Mouse (Mus musculus) CH12.LX (cell line): ENCODE data around the gene Klhl5. TPM values are rescaled to one million over a fixed set of nuclear protein-coding genes. Genes with fewer than 3 reads are reported as not detected.
"Not testable (repeated sequence)": the region's sequence is repeated elsewhere in the genome, so short reads cannot be mapped to it uniquely, and the experiment has no call there.

Experiments used
- DNase-seq: peaks from one replicate; pipeline ENCODE4 v3.0.0-alpha.2; 2013; ENCODE audit errors: extremely low read depth
- H3K27ac ChIP-seq: 2 replicates; pipeline ENCODE4 v1.5.1; 2012; ENCODE audit warnings: low read depth, mild to moderate bottlenecking, control low read depth, moderate library complexity; ENCODE audit not compliant: insufficient read depth
- H3K27me3 ChIP-seq: replicated peaks from 2 replicates; pipeline ENCODE3; 2012; ENCODE audit warnings: inconsistent platforms
- H3K36me3 ChIP-seq, 2 experiments: replicated peaks in 1 of 2; 2 replicates each; pipeline versions ENCODE3 to v1.6.1; 2012; ENCODE audit warnings: inconsistent platforms in 1 of 2, low read length in 1 of 2, mild to moderate bottlenecking in 1 of 2, mixed read lengths in 1 of 2, moderate library complexity in 1 of 2; ENCODE audit not compliant: control insufficient read depth in 1 of 2, insufficient read depth in 1 of 2
- H3K4me1 ChIP-seq, 2 experiments: 2 replicates each; pipeline ENCODE4 v1.6.1; 2012; ENCODE audit warnings: inconsistent platforms in 1 of 2, moderate library complexity in 1 of 2; ENCODE audit not compliant: insufficient read depth in 2 of 2, control insufficient read depth in 1 of 2
- H3K4me2 ChIP-seq: 2 replicates; pipeline ENCODE4 v1.6.1; 2012; ENCODE audit warnings: low read depth, mild to moderate bottlenecking, control low read depth; ENCODE audit not compliant: poor library complexity, insufficient read depth, severe bottlenecking
- H3K4me3 ChIP-seq, 3 experiments: fragments of 150-350 bp in 1 of 3; sonication (generic) in 1 of 3; replicated peaks in 1 of 3; 2 replicates each; pipeline versions ENCODE3 to v1.5.1; 2011 to 2012; ENCODE audit warnings: low read depth in 2 of 3, low read length in 2 of 3, mild to moderate bottlenecking in 2 of 3, moderate library complexity in 2 of 3, control low read depth in 1 of 3, improper control_type of control experiment in 1 of 3, inconsistent platforms in 1 of 3, mixed read lengths in 1 of 3; ENCODE audit not compliant: poor library complexity in 1 of 3
- H3K79me2 ChIP-seq: replicated peaks from 2 replicates; pipeline ENCODE4 v1.6.1; 2012; ENCODE audit warnings: mild to moderate bottlenecking, moderate library complexity; ENCODE audit not compliant: control insufficient read depth, poor library complexity, insufficient read depth, severe bottlenecking; ENCODE audit errors: extremely low read depth
- H3K9ac ChIP-seq: 2 replicates; pipeline ENCODE4 v1.6.1; 2012; ENCODE audit warnings: low read depth, mild to moderate bottlenecking, control low read depth, moderate library complexity; ENCODE audit not compliant: insufficient read depth
- H3K9me3 ChIP-seq: replicated peaks from 2 replicates; pipeline ENCODE3; 2012; ENCODE audit warnings: low read length, inconsistent platforms, mixed read lengths
- BHLHE40 ChIP-seq: IDR thresholded peaks from 2 replicates; pipeline ENCODE4 v1.6.1; 2011; ENCODE audit warnings: mild to moderate bottlenecking, low read depth, low read length, improper control_type of control experiment
- CHD1 ChIP-seq: IDR thresholded peaks from 2 replicates; pipeline ENCODE4 v1.6.1; 2012; ENCODE audit warnings: low read depth, low read length, improper control_type of control experiment, inconsistent platforms
- CHD2 ChIP-seq: IDR thresholded peaks from 2 replicates; pipeline ENCODE4 v1.6.1; 2011; ENCODE audit warnings: low read length, improper control_type of control experiment
- CTCF ChIP-seq, 2 experiments: IDR thresholded peaks in 1 of 2; conservative IDR thresholded peaks in 1 of 2; 2 replicates each; pipeline ENCODE4 v1.5.1; 2011 to 2012; ENCODE audit warnings: low read depth in 2 of 2, low read length in 2 of 2, improper control_type of control experiment in 1 of 2, inconsistent platforms in 1 of 2, mild to moderate bottlenecking in 1 of 2, moderate library complexity in 1 of 2
- E2F4 ChIP-seq: IDR thresholded peaks from 2 replicates; pipeline ENCODE4 v1.6.1; 2011; ENCODE audit warnings: low read depth, low read length, improper control_type of control experiment; ENCODE audit not compliant: insufficient replicate concordance
- ELF1 ChIP-seq: IDR thresholded peaks from 2 replicates; pipeline ENCODE4 v1.6.1; 2014; ENCODE audit warnings: low read depth, mild to moderate bottlenecking, inconsistent platforms, low read length, improper control_type of control experiment
- EP300 ChIP-seq: IDR thresholded peaks from 2 replicates; pipeline ENCODE4 v1.6.1; 2011; ENCODE audit warnings: low read length, improper control_type of control experiment
- HCFC1 ChIP-seq: IDR thresholded peaks from 2 replicates; pipeline ENCODE4 v1.6.1; 2012; ENCODE audit warnings: low read depth, mild to moderate bottlenecking, inconsistent platforms, low read length, improper control_type of control experiment
- IRF4 ChIP-seq: IDR thresholded peaks from 2 replicates; pipeline ENCODE4 v1.6.1; 2014; ENCODE audit warnings: low read depth, mild to moderate bottlenecking, inconsistent platforms, low read length, improper control_type of control experiment
- JUN ChIP-seq: IDR thresholded peaks from 2 replicates; pipeline ENCODE4 v1.6.1; 2011; ENCODE audit warnings: low read depth, mild to moderate bottlenecking, low read length, improper control_type of control experiment, moderate library complexity; ENCODE audit not compliant: insufficient read depth
- JUND ChIP-seq: conservative IDR thresholded peaks from 2 replicates; pipeline ENCODE4 v1.6.1; 2011; ENCODE audit warnings: low read depth, low read length, improper control_type of control experiment
- KAT2A ChIP-seq: IDR thresholded peaks from 2 replicates; pipeline ENCODE4 v1.6.1; 2012; ENCODE audit warnings: low read length, improper control_type of control experiment, inconsistent platforms; ENCODE audit not compliant: insufficient replicate concordance
- MAX ChIP-seq: IDR thresholded peaks from 2 replicates; pipeline ENCODE4 v1.6.1; 2011; ENCODE audit warnings: low read length, improper control_type of control experiment
- MEF2A ChIP-seq: IDR thresholded peaks from 2 replicates; pipeline ENCODE4 v1.6.1; 2014; ENCODE audit warnings: low read depth, mild to moderate bottlenecking, inconsistent platforms, low read length, improper control_type of control experiment, borderline replicate concordance
- MXI1 ChIP-seq: IDR thresholded peaks from 2 replicates; pipeline ENCODE4 v1.6.1; 2011; ENCODE audit warnings: mild to moderate bottlenecking, low read depth, low read length, improper control_type of control experiment
- MYC ChIP-seq: IDR thresholded peaks from 2 replicates; pipeline ENCODE4 v1.6.1; 2011; ENCODE audit warnings: low read depth, mild to moderate bottlenecking, improper control_type of control experiment, low read length
- NRF1 ChIP-seq: IDR thresholded peaks from 2 replicates; pipeline ENCODE4 v1.6.1; 2014; ENCODE audit warnings: low read depth, mild to moderate bottlenecking, inconsistent platforms, low read length, improper control_type of control experiment, moderate library complexity
- PAX5 ChIP-seq: IDR thresholded peaks from 2 replicates; pipeline ENCODE4 v1.6.1; 2012; ENCODE audit warnings: low read length, inconsistent platforms, mixed read lengths
- POLR2A ChIP-seq: IDR thresholded peaks from 2 replicates; pipeline ENCODE4 v1.6.1; 2011; ENCODE audit warnings: low read depth, mild to moderate bottlenecking, improper control_type of control experiment, low read length
- POLR2AphosphoS2 ChIP-seq: IDR thresholded peaks from 2 replicates; pipeline ENCODE4 v1.6.1; 2011; ENCODE audit warnings: low read depth, low read length, improper control_type of control experiment
- RAD21 ChIP-seq: IDR thresholded peaks from 2 replicates; pipeline ENCODE4 v1.6.1; 2011; ENCODE audit warnings: low read depth, mild to moderate bottlenecking, low read length, improper control_type of control experiment, moderate library complexity
- RCOR1 ChIP-seq: conservative IDR thresholded peaks from 2 replicates; pipeline ENCODE4 v1.6.1; 2012; ENCODE audit warnings: low read depth, mild to moderate bottlenecking, inconsistent platforms, low read length, improper control_type of control experiment
- SIN3A ChIP-seq: IDR thresholded peaks from 2 replicates; pipeline ENCODE4 v1.6.1; 2012; ENCODE audit warnings: low read length, improper control_type of control experiment, inconsistent platforms
- SMC3 ChIP-seq: IDR thresholded peaks from 2 replicates; pipeline ENCODE4 v1.6.1; 2011; ENCODE audit warnings: low read depth, low read length, improper control_type of control experiment
- TBP ChIP-seq: conservative IDR thresholded peaks from 2 replicates; pipeline ENCODE4 v1.6.1; 2011; ENCODE audit warnings: low read depth, low read length, improper control_type of control experiment
- TCF12 ChIP-seq: IDR thresholded peaks from 2 replicates; pipeline ENCODE4 v1.6.1; 2014; ENCODE audit warnings: low read depth, mild to moderate bottlenecking, inconsistent platforms, low read length, improper control_type of control experiment
- UBTF ChIP-seq: IDR thresholded peaks from 2 replicates; pipeline ENCODE4 v1.6.1; 2012; ENCODE audit warnings: low read depth, mild to moderate bottlenecking, inconsistent platforms, low read length, improper control_type of control experiment, moderate library complexity
- USF1 ChIP-seq: IDR thresholded peaks from 2 replicates; pipeline ENCODE4 v1.6.1; 2014; ENCODE audit warnings: low read depth, mild to moderate bottlenecking, inconsistent platforms, low read length, improper control_type of control experiment
- ZKSCAN1 ChIP-seq: IDR thresholded peaks from 2 replicates; pipeline ENCODE4 v1.6.1; 2012; ENCODE audit warnings: low read depth, inconsistent platforms, low read length, improper control_type of control experiment, borderline replicate concordance
- dilution Hi-C: fragments of 300-500 bp; cut with MboI; formaldehyde crosslinking; loops from 2 replicates; pipeline ENCODE4 v1.14.3; 2020; ENCODE audit warnings: low sequenced_read_pairs; ENCODE audit not compliant: extremely low pct_unique_long_range_greater_than_20kb, extremely low pct_ligation_motif_present
- in situ Hi-C: fragments of 300-500 bp; cut with MboI; formaldehyde crosslinking; loops from 3 replicates; pipeline ENCODE4 v1.14.3; 2019; ENCODE audit warnings: low sequenced_read_pairs, low pct_ligation_motif_present, low pct_unique_long_range_greater_than_20kb, mixed read lengths
- polyA plus RNA-seq: library from polyadenylated mRNA; unstranded; fragments of >175 nt; gene quantifications from 2 replicates; pipeline ENCODE4 v1.2.1, GENCODE M21; 2012; ENCODE audit warnings: low read depth; ENCODE audit not compliant: insufficient read length
- total RNA-seq, 2 experiments: library from RNA; depleted of rRNA; stranded (reverse); fragments of 300-350 nt in 1 of 2; fragments of >200 nt in 1 of 2; gene quantifications; 2 replicates each; pipeline ENCODE4 v1.2.3; 2012 to 2014

Klhl5 gene
- total and polyA plus RNA-seq, 3 experiments, result 20.6 to 31.7 (median 23.2) TPM

DNA sequence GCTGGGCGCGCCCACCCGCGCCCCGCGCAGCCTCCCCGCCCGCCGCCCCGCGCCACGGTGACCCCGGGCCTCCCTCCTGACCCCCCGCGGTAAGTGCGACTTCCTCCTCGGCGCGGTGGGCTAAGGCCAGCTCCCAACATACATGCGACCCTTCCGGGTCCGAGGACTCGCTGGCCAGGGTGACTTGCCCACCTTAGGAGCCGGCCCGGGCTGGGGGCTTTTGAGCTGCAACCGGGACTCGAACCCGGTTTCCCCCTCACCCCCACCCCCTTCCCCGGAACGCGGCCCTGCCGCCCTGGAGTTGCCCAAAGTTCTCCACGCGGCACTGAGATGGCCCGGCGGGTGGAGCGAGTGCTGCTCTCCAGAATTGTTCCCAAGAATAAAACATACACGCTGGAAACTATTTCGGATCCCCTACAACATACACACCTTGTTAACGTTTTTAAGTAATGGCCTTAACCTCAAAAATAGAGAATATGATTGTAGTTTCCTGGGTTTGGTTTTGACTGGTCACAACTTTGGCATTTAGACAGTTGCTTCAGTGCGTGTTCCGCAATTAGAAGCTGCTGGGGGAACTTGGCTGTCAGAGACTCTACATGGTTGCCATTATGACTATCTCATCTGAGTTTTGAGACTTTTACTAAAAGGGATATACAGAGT is 564 bp downstream of the Klhl5 start:
- 0 out of 2 replicates have a peak, but pooled peaks have one; percentile 55 for TF ChIP-seq CHD1
- no peak for TF ChIP-seq TBP
- TF ChIP-seq MAX, result peak; percentile 43; the same call in 1 of the 2 replicates
- TF ChIP-seq POLR2A, result no peak
- 0 out of 2 replicates have a peak, but pooled peaks have one; percentile 28 for TF ChIP-seq MYC
- TF ChIP-seq CTCF (conservative IDR thresholded peaks at IDR 0.05 in 1 of 2, IDR thresholded peaks at IDR 0.05 in 1 of 2; ENCODE audit: low read depth in 2 of 2, low read length in 2 of 2), result no peak
- no peak for TF ChIP-seq UBTF
- no peak for TF ChIP-seq KAT2A
- 0 out of 2 replicates have a peak, but pooled peaks have one; percentile 21 for TF ChIP-seq HCFC1
- no peak for TF ChIP-seq ZKSCAN1
- TF ChIP-seq CHD2, result no peak
- TF ChIP-seq JUND, result peak; percentile 49; the same call in 1 of the 2 replicates
- peak; percentile 8; the same call in 1 of the 2 replicates for TF ChIP-seq EP300
- TF ChIP-seq SMC3, result no peak
- no peak for TF ChIP-seq E2F4
- no peak for TF ChIP-seq RCOR1
- no peak for TF ChIP-seq POLR2AphosphoS2
- TF ChIP-seq PAX5, result no peak
- TF ChIP-seq NRF1, result no peak
- TF ChIP-seq SIN3A, result peak; percentile 43; the same call in 1 of the 2 replicates
- 0 out of 2 replicates have a peak, but pooled peaks have one; percentile 21 for TF ChIP-seq BHLHE40
- no peak for TF ChIP-seq RAD21
- no peak for TF ChIP-seq JUN
- peak; percentile 28; the same call in 1 of the 2 replicates for TF ChIP-seq MXI1
- 0 out of 2 replicates have a peak, but pooled peaks have one; percentile 7 for TF ChIP-seq TCF12
- TF ChIP-seq ELF1, result 0 out of 2 replicates have a peak, but pooled peaks have one; percentile 7
- TF ChIP-seq USF1, result no peak
- peak; percentile 59; the same call in 1 of the 2 replicates for TF ChIP-seq IRF4
- no peak for TF ChIP-seq MEF2A
- Histone ChIP-seq H3K4me2 (peak overlapping the region; percentile 74), H3K4me1 (peaks cover 6 to 32% of the 10 kb centered on the region in 2 experiments), H3K27ac (no peak overlapping the region), H3K27me3 (no peaks in the 10 kb centered on the region), H3K36me3 (peaks cover 0 to 4% of the 10 kb centered on the region in 2 experiments), H3K4me3 (peak overlapping the region; percentile 64 to 96 (median 82)), H3K79me2 (peaks cover 3% of the 10 kb centered on the region; the same call in 1 of the 2 replicates), H3K9ac (peak overlapping the region; percentile 95), H3K9me3 (no peaks in the 10 kb centered on the region)
- in situ Hi-C loops, result no loop called here
- peak; percentile 52 for DNase-seq
- dilution Hi-C loops, result no loop called here

DNA sequence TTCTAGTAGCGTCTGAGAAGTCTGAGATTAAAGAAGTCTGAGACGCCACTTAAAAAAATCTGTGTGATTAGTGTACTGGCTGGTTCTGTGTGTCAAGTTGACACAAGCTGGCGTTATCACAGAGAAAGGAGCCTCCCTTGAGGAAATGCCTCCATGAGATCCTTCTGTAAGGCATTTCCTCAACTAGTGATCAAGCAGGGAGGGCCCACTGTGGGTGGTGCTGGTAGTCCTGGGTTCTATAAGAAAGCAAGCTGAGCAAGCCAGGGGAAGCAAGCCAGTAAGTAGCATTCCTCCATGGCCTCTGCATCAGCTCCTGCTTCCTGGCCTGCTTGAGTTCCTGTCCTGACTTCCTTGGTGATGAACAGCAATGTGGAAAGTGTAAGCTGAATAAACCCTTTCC is 4.9 kb downstream of the Klhl5 start:
- H3K79me2 ChIP-seq, H3K27ac ChIP-seq, in situ Hi-C loops, DNase-seq, H3K27me3 ChIP-seq, H3K4me3 ChIP-seq, H3K9ac ChIP-seq, dilution Hi-C loops, H3K4me2 ChIP-seq, H3K9me3 ChIP-seq: not testable (repeated sequence)
- Histone ChIP-seq H3K36me3 (peaks cover 8 to 28% of the 10 kb centered on the region in 2 experiments), H3K4me1 (peaks cover 0 to 15% of the 10 kb centered on the region in 2 experiments; a peak in 2 of 4 replicates)
